In genomic region chr11:61353038-61353437, GRCm38 (mm10) we compare ENCODE assay signal across 27 mouse cellular contexts. TPM values are rescaled to one million over a fixed set of nuclear protein-coding genes. Genes with fewer than 3 reads are reported as not detected.
DNase-seq lines count a peak whose midpoint lies in the region; ATAC-seq and TF ChIP-seq lines count a peak whose summit lies in the region.
"Had no signal": no experiment of that assay in that cellular context is flagged by ENCODE, and none has a peak within 500 bp of the region (broad histone marks: within the 10 kb centered on the region; RNA-seq: fewer than 3 reads in every experiment).

No protein-coding gene starts in this region.

- WGBS in intestine, postnatal 0 days: 59% methylated on average over 2 of the region's 2 CpGs
- WGBS in intestine, embryonic 15.5 days: 60% methylated on average over 2 of the region's 2 CpGs

- H3K27ac ChIP-seq in intestine, postnatal 0 days (ENCODE audit: low read depth, low read length): peak overlapping the region; percentile 37; the same call in 1 of the 2 replicates
- no peak overlapping the region for H3K27ac ChIP-seq in intestine, embryonic 15.5 days
- H3K27ac ChIP-seq: embryonic facial prominence, embryonic 15.5 days; gastrocnemius, adult 2 months; heart, embryonic 13.5 days; hindbrain, embryonic 14.5 days; hindbrain, postnatal 0 days had no signal

- DNase-seq in kidney, postnatal 25 days: peak; percentile 27 to 64
- no peak for DNase-seq in kidney, postnatal 14 days
- DNase-seq in yolk sac, embryonic 10.5 days (ENCODE audit: low spot score): peak; percentile 26
- DNase-seq in embryo, embryonic 9.5 days (ENCODE audit: extremely low spot score): no peak
- DNase-seq: adrenal gland, postnatal 14 days; cerebellum, adult 11 months; cerebellum, adult 2 months; cerebellum, adult 9-11 months; cerebellum, postnatal 25 days; forebrain, postnatal 0 days; gastrocnemius, adult 2 months; gastrocnemius, postnatal 14 days; heart, adult 18-20 months; heart, postnatal 14 days; heart, postnatal 4 days had no signal

- no peaks in the 10 kb centered on the region for H3K36me3 ChIP-seq in intestine, postnatal 0 days (ENCODE audit: control insufficient read depth, insufficient read depth)
- H3K36me3 ChIP-seq in intestine, embryonic 15.5 days: no peaks in the 10 kb centered on the region
- H3K36me3 ChIP-seq: embryonic facial prominence, embryonic 15.5 days had no signal

- no peaks in the 10 kb centered on the region for H3K4me1 ChIP-seq in intestine, postnatal 0 days (replicated peaks; ENCODE audit: control insufficient read depth, insufficient read depth, low read length)
- H3K4me1 ChIP-seq in intestine, embryonic 15.5 days (replicated peaks): 0 out of 2 replicates have a peak, but pooled peaks cover 2% of the 10 kb centered on the region
- H3K4me1 ChIP-seq: embryonic facial prominence, embryonic 15.5 days had no signal

- H3K9me3 ChIP-seq in intestine, postnatal 0 days (ENCODE audit: control insufficient read depth): no peaks in the 10 kb centered on the region
- H3K9me3 ChIP-seq in intestine, embryonic 15.5 days: no peaks in the 10 kb centered on the region
- H3K9me3 ChIP-seq: embryonic facial prominence, embryonic 15.5 days; heart, embryonic 13.5 days had no signal

- H3K4me2 ChIP-seq in intestine, postnatal 0 days (replicated peaks; ENCODE audit: low read depth): no peak overlapping the region
- no peak overlapping the region for H3K4me2 ChIP-seq in intestine, embryonic 15.5 days (replicated peaks)
- H3K4me2 ChIP-seq: embryonic facial prominence, embryonic 15.5 days; heart, embryonic 13.5 days; hindbrain, embryonic 14.5 days had no signal

- TF ChIP-seq CTCF in intestine, postnatal 0 days (IDR thresholded peaks at IDR 0.05; ENCODE audit: low read depth): no peak

- H3K9ac ChIP-seq in intestine, postnatal 0 days (ENCODE audit: low read depth, low read length): no peak overlapping the region
- H3K9ac ChIP-seq in intestine, embryonic 15.5 days: no peak overlapping the region
- H3K9ac ChIP-seq: embryonic facial prominence, embryonic 15.5 days; forebrain, postnatal 0 days; heart, embryonic 13.5 days; hindbrain, embryonic 14.5 days had no signal

- H3K27me3 ChIP-seq in intestine, postnatal 0 days (replicated peaks; ENCODE audit: control insufficient read depth, insufficient read depth, low read length): no peaks in the 10 kb centered on the region
- H3K27me3 ChIP-seq in intestine, embryonic 15.5 days (replicated peaks): 0 out of 2 replicates have a peak, but pooled peaks cover 3% of the 10 kb centered on the region
- H3K27me3 ChIP-seq: embryonic facial prominence, embryonic 15.5 days had no signal

- ATAC-seq in intestine, postnatal 0 days: no peak
- no peak for ATAC-seq in intestine, embryonic 15.5 days
- ATAC-seq: CD4-positive, CD25-positive, alpha-beta regulatory T cell, adult 4 months; forebrain, embryonic 14.5 days; forebrain, postnatal 0 days; hindbrain, postnatal 0 days had no signal

- H3K4me3 ChIP-seq in intestine, postnatal 0 days (ENCODE audit: low read depth, low read length): no peak overlapping the region
- H3K4me3 ChIP-seq in intestine, embryonic 15.5 days (replicated peaks): no peak overlapping the region
- H3K4me3 ChIP-seq: embryonic facial prominence, embryonic 15.5 days; gastrocnemius, adult 2 months; heart, embryonic 13.5 days had no signal

RNA-seq across cellular contexts. Expression of gene Slc47a2, which starts 10.4 kb away (rescaled TPM):
- not detected in 2 replicates for polyA plus RNA-seq in intestine, postnatal 0 days (2015; fragmentation: Nextera tagmentation; extraction: Ambion mirVana)
- not detected in 2 replicates for polyA plus RNA-seq in intestine, embryonic 15.5 days (2015; fragmentation: Nextera tagmentation; extraction: Ambion mirVana)
- polyA plus RNA-seq: C2C12; CD4-positive, CD25-positive, alpha-beta regulatory T cell, adult 4 months; embryonic facial prominence, embryonic 11.5 days; forebrain, embryonic 11.5 days; forebrain, embryonic 14.5 days; forebrain, postnatal 0 days; heart, embryonic 13.5 days; hindbrain, embryonic 11.5 days; hindbrain, embryonic 14.5 days had no signal

RNA-seq across cellular contexts. Expression of gene Slc47a1, which starts 25.1 kb away (rescaled TPM):
- polyA plus RNA-seq in intestine, postnatal 0 days (2015; fragmentation: Nextera tagmentation; extraction: Ambion mirVana): 8.0 and 9.8 TPM in 2 replicates
- polyA plus RNA-seq in intestine, embryonic 15.5 days (2015; fragmentation: Nextera tagmentation; extraction: Ambion mirVana): 4.8 and 5.9 TPM in 2 replicates
- polyA plus RNA-seq: CD4-positive, CD25-positive, alpha-beta regulatory T cell, adult 4 months; forebrain, embryonic 14.5 days; hindbrain, embryonic 14.5 days had no signal

Comparison
In these comparisons a context has a peak if more than half of its experiments do, and no peak if none do; other contexts are left out.
1. DNase-seq: peak in kidney, postnatal 25 days (2 of 2) and yolk sac, embryonic 10.5 days (single experiment); none in kidney, postnatal 14 days (single experiment) and embryo, embryonic 9.5 days (single experiment).